Mouse (Mus musculus) neutrophil, adult 5-6 weeks (primary cell): ENCODE results near the gene Nav2. TPM values are rescaled to one million over a fixed set of nuclear protein-coding genes. Genes with fewer than 3 reads are reported as not detected.

ENCODE experiments used
- ATAC-seq: fragments of 151-379, 151-347 bp; 2 replicates; pipeline ENCODE4 v1.8.0; 2017; ENCODE audit warnings: mild to moderate bottlenecking, moderate TSS enrichment; ENCODE audit not compliant: insufficient number of reproducible peaks, poor library complexity, low FRiP score, severe bottlenecking; ENCODE audit errors: extremely low read depth
- total RNA-seq: library from RNA; stranded (forward); fragments of 200-1000 nt; gene quantifications from 2 replicates; pipeline ENCODE4 v1.2.3, GENCODE M21; 2017

The Nav2 gene
- total RNA-seq, 1 experiment from 2014 or later, result 3.1 TPM

DNA sequence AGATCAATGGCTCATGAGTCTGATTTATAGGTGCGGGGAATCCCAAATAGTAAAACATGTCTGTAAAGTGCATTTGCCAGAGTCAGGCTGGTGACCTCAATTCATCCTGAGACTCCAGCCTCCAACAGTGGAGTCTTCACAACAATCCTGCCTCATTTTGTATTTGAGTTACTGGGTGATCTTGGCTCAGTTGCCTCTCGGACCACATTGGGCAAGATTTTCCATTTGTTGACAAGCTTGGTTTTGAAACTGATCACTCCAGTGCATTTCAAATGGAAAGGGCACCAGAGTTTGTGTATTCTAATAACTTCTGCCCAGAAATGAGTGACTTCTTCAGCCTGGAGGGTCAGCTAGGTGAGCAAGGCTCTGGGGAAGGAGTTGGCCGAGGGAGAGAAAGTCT, 117.5 kb downstream of the Nav2 start:
- no peak for ATAC-seq

DNA sequence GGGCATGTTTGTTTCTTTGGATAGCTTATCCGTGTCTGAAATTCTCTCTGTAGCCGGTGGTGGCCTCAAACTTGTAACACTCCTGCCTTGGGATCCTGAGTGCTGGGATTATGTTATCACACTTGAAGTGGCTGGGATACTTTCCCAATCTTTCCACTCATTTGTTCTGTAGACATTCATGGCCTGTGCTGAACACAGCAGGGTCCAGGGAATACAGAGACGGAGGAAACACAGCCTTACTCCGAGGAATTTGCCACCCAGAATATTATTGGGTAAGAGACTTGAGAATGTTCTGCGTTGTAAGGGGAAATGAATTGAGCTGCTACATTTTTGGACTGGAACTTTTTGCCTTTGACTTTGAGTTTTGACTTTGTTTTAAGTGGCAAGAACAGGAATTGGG, 118.0 kb downstream of the Nav2 start:
- no peak for ATAC-seq

DNA sequence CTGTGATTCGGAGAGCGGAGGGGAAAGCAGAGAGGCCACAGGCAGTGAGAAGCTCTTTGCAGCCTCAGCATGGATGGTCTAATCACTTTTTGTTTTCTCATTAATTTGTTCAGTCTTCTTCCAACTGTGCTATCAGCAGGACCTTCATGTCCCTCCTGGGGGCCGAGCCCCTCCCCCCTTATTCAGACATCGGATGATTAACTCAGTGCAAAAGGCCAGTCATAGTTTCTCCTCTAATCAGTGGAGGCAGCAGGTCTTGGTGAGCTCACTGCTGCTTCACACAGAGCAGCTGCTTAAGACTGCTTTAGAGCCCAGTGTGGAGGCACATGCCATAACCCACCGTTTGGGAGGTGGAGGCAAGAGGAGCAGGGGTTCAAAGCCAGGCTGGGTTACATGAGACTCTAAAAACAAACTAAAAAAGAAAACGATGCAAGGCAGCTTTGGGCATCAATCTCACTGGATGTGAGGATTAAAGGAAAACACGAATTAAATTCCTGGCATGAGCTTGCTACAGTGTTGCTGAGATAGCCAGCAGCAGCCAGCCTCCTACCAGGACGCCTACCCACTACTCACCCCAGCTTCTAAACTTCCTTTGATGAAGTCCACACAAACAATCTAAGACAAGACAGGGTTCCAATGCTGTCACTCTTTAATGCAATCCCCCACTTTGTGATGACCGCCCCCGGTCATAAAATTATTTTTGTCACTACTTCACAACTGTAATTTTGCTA, 120.9 kb downstream of the Nav2 start:
- ATAC-seq, result no peak

DNA sequence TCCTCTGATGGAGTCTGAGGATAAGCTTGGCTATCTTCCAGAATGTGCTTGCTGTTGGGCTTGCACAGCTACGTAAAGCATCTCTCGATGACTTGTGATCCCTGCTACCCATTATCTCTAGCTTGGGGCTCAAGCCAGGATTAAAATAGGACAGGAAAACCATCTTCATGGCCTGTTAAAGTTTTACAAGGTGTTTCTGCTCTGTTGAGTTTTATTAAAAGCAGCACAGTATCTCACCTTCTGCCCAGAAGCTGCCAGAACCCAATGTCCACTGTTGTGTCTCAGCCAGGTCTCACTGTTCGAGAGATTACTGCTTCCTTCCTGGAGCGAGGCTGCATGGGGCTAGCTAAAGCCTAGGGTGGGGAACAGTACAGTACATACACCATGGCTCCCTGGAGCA, 123.7 kb downstream of the Nav2 start:
- no peak for ATAC-seq

DNA sequence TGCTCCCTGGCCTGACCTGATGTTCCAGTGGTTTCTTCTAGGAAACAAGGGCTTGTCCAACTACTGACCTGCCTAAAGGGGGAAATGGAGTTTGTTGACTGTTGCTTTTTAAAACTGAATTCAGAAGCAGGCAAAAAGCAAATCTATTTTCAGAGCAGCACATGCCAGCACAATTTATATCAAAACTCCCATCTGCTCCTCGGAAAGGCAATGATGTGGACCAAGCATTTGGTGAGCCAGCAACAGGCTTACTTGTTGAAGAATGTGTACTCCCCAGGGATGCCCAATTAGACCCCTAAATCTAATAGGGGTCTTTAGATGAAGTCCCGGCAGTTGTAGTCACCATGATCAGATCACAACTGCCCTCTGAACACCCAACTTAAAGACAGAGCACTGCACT, 125.7 kb downstream of the Nav2 start:
- no peak for ATAC-seq

DNA sequence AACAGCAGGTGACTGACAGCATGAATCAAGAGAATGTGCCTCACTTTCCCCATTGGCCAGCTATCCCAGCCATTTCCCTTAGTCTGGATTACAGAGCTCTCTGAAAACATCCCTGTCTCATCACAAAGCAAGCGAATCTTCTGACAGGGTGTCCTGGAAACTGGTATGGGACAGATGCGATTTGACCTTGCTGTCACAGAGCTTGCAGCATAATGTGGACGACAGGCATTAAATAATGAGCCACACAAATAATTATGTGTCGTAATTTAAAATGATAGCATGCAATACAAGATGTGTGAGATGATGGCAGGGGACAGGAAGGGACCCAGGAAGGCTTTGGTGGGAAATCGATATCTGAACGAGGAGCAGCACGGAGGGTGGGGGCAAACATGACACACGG, 131.6 kb downstream of the Nav2 start:
- ATAC-seq, result no peak

DNA sequence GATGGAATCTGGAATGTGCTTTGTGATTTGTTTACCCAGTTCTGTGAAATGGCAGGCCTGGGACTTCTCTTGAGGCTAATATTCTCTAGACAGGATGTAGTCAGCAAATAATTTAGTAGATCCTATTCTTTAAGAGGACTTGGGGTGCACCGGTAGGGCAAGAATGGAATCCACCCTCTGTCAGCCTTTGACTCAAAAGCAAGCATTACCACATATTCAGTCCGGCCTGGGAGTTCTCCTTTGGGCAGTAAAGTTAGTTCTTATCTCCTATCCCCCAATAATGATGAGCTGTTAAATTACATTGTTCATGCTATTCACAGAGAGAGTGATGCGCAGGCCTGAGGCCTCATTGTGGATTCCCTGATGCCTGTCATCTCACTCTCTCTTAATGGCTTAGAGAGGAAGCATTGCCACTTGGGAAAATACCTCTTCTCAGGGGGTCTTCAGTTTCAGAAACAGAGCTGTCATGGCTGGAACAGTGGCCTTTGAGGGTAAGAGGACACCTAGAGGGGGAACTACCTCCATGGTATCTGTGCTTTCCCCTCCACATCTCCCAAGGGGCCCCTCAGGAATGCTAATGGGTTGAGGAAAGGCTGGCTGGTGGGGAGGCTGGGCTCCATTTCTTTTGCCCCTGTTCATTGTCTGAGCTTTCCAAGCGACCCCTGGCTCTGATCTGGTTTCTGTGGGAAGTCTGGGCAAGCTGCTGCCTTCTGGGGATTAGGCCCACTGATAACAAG, 133.0 kb downstream of the Nav2 start:
- no peak for ATAC-seq

DNA sequence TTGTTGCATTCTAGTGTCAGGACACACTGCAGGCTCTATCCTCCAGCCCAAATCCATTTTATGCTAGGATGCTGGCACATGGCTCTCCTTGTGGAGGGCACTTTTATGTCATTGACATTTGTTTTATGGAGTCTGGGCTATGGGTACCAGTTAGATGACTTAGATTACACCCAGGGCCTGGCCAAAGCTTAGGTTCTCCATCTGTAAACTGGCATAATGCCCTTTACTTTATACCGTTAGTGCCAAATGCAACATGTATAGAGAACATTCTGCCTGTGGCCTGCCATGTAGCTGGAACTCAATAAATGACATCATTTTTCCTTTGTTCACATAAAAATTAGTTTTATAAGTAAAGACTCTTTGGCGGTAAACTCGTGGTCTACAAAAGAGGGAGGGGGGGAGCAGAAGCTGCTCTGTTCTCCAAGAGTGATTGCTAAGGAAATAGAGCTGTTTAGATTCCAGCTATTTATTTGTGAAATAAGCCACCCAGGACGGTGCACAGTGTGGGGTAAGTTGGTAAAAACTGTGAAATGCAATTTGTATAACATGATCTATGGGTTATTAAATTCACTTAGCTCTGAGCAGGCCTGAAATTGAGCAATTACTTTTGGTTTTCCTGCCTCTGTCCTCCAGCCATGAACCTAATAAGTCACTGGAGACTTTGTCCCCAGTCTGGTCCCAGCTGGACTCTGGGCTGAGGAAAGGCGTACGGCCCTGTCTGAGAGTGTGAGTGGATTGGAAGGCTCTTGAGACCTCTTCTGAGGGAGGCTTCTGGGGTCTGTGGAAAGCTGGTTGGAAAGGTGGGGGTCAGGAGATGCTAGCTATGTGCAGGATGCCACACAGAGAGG, 137.2 kb downstream of the Nav2 start:
- ATAC-seq, result no peak

DNA sequence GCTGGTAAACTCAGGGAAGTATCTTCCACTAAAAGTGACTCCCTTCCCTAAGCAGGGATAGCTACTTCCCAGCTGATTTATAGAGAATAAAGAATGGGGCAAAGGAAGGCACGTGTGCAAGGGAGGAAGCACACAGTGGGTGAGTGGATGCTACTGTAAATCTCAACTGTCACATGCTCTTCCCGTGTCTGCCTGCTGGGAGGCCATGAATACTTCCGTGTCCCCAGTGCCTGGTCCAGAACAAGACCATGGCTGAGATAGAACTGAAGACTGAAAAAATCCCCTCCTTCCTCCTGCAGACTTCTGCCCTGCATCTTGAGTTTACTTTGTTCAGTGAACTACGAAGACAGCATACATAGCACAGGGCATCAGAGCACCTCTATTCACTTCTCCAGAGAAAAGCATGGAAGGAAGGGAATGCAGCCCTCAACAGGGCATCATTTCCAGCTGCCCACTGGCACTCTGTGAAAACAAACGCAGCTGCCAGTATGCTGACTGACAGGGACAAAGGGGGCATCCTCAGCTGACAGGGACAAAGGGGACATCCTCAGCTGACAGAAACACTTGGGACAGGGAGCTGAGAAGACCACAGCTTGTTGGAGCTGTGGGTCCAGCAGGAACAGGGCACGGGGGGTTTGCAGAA, 138.0 kb downstream of the Nav2 start:
- no peak for ATAC-seq

DNA sequence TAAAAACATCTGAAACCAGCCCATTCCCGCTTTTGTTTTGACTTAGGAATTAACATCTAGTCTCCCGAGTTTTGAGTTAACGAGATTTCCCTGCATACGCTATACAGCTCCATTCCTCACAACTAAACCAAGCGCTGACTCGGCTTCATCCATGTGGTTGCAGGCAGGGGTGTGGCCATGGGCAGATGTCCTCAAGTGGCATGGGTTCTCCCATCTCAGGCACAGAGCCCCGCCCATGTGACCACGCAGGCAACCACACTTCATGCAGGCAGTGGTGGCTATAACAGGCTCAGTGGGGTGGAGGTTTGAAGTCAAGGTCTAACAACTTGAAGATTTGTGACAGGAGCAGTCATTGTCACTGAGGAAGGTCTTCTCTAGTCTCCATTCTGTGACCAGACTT, 138.8 kb downstream of the Nav2 start:
- no peak for ATAC-seq

DNA sequence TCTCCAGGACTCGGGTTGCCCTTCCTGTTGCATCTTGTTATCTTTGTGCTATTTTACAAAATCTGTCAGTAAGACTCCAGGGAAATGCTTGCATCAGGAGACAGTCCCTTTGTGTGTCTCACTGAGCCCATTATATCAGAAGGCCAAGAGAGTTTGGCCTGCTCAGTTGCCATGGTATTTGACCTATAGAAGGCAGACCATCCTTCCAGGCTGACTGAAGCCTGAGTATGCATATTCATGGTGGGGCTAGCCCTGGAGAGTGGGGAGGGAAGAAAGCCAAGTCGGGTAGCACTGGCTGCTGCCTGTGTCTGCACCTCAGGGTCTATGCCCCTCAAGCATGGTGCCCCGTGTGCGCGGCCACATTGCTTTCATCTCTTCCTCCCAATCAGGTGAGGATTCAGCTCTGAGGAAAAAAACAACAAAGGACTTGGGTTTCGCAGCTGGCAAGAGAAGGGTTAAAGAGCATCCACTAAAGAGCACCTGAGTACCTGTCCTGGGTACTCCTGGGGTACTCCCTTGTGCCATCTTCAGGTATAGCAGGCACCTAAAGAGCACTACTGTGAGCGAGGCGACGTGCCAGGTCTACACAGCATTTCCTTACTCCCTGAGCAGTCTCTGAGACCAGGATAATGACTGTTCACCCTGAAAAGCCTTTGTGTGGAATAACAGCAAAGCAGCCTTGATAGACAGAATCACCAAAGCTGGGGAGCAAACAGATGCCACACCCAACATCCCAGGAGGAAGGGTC, 144.5 kb downstream of the Nav2 start:
- ATAC-seq, result no peak

DNA sequence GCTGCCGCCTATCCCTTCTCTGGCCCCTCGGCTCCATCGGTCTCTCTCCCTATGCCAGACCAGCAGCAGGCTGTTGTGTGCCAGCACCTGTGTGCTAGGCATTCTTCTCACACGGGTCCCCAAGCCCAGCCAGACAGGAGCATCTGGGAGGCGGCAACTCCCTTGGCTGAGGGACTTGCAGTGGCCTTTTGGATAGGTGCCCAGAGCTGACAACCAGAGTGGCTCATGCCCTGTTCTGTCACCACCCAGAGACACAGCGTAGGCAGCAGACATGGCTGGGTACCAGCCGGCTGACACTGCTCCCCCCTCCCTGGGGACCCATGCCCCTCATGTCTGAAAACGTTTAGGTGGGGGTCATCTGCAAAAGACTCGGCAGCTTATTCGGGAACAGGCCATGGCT, 146.8 kb downstream of the Nav2 start:
- ATAC-seq, result no peak

DNA sequence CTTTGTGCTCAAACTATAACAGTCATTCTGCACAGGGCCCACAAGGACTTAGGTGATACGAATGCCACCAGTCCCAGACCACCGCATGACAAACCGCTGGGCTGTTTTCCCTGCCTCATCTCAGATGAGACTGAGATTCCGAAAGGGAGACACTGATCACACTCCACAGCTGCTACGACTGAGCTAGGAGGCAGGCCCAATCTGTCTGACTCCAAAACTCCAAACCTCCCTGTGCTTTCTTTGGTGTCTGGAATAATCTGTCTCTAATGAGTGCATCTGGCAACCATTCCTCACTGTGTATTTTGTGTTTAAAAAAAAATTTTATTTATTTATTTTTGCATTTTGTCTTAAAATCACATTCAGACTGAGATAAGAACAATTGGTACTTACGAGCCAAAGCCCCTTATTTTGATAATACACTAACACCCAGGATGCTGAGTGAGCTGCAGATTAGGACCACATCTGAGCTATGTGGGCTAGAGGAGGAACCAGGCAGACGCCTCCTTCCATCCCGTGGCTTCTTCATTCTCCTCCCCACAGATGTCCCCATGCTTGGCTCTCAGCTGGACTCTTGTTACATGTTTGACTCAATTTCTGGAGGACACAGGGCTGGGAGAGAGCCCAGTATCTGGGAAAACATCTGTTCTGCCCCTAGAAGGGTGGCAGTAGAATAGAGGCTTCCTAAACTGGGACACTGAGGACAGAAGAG, 149.9 kb downstream of the Nav2 start:
- ATAC-seq, result no peak

DNA sequence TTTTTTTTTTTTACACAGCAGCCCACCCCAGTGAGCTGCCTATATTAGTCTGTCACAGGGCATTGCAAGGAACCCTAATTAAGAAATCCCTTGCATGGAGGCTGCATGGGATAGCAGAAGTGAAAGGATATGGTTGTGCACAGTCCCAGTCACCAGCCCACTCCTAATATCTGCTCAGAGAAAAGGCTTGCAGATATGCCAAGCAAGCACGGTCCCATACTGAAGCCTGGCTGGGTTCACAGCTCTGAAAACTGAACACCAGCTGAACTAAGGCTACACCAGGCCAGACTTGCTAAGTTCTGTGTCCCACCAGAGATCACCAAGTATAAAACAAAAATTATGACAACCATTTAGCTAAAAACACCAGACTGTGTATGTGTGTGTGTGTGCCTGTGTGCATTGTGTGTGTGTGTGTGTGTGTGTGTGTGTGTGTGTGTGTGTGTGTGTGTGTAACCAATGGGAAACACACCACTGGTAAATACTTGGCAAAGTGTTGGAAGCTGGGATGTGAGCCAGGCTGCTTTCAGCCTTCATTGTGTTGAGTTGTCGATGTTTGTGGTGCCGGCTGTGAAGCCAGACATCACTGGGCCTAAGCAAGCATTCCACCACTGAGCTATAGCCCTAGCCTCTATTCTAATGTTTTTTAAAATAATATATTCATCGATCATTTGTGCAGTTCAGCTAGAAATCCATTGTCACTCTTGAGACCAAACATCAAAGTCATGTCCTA, 156.4 kb downstream of the Nav2 start:
- no peak for ATAC-seq

DNA sequence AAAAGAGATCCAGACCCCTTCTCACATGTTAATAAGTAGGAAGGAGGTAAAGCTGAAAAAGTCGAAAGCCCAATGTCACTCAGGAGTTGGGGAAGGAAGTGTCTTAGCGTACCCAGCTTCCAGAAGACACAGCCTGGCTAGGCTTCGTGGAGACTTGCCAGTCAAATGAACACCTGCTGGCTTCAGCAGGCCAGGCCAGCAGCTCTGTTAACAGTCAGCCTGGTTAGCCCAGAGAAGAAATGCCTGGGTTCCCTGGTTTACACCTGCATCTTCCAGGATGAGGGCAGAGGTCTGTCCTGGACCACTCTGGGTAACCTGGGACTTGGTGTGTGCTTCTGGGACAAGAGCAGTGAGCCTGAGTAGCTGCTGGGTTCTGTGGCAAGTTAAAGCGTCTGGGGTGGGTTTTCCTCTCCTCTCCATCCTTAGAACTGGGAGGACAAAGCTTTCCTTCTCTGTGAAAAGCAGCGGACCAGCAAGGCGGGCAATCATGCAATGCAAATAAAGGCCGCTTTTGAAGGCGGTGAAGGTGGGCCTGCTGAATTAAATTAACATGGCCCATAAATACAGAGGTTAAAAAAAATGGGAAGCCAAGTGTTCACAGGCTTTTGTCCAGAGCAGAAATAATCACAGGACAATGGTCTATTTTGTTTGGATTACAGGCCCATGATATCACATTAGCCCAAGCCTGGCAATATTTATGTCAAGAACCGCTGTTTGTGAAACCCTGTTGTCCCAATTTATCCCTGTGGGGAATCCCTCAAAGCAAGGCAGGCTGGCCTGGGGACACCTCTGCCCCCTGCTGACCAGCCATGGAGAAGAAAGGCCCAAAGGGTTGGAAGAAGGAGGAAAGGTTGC, 157.3 kb downstream of the Nav2 start:
- ATAC-seq, result no peak

DNA sequence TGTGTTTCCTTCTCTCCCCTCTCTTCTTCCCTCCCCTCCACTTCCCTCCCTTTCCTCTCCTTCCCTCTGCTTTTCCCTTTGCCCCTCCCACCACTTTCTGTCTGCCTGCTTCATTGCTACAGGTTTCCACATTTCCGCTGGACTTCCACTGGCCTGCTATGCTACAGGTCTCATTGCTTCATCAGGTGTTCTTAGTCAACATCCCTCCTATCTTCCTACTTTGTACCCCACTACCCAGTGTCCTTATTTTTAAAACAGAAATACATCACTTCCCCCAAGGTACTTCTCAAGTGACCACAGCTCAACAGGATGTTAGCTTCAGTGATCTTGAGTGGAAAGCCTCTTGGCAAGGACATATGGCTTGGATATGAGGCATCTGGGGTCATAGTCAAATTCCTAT, 158.3 kb downstream of the Nav2 start:
- no peak for ATAC-seq
